8 mouse cellular contexts compared by ENCODE assay signal in genomic region chr10:75798176-75798696, GRCm38 (mm10). TPM values are rescaled to one million over a fixed set of nuclear protein-coding genes. Genes with fewer than 3 reads are reported as not detected.
A peak's percentile ranks its signal among the peaks of the same experiment; 100 is the strongest.
DNase-seq lines count a peak whose midpoint lies in the region; ATAC-seq and TF ChIP-seq lines count a peak whose summit lies in the region.

Gene Gstt1 (minus strand): TSS chr10:75798584.

- no peaks in the 10 kb centered on the region for H3K27me3 ChIP-seq in intestine, embryonic 15.5 days (replicated peaks)
- H3K27me3 ChIP-seq in limb, embryonic 14.5 days (ENCODE audit: control insufficient read depth, insufficient read depth, low read length): no peaks in the 10 kb centered on the region
- H3K27me3 ChIP-seq in midbrain, embryonic 13.5 days: peaks cover 6% of the 10 kb centered on the region; the same call in 1 of the 2 replicates
- H3K27me3 ChIP-seq in stomach, postnatal 0 days (ENCODE audit: control insufficient read depth, insufficient read depth, low read length): no peaks in the 10 kb centered on the region

- peak within 1 kb of the TSS; percentile 34 for H3K9ac ChIP-seq in intestine, embryonic 15.5 days
- H3K9ac ChIP-seq in limb, embryonic 14.5 days (ENCODE audit: low read depth, low read length, severe bottlenecking): peak within 1 kb of the TSS; percentile 46
- H3K9ac ChIP-seq in midbrain, embryonic 13.5 days (replicated peaks): peak within 1 kb of the TSS; percentile 50
- peak within 1 kb of the TSS; percentile 63 for H3K9ac ChIP-seq in stomach, postnatal 0 days (ENCODE audit: low read length)

- H3K4me1 ChIP-seq in intestine, embryonic 15.5 days (replicated peaks): peaks cover 16% of the 10 kb centered on the region
- peaks cover 7% of the 10 kb centered on the region for H3K4me1 ChIP-seq in limb, embryonic 14.5 days (ENCODE audit: control insufficient read depth, insufficient read depth, low read length)
- peaks cover 15% of the 10 kb centered on the region for H3K4me1 ChIP-seq in midbrain, embryonic 13.5 days (replicated peaks)
- H3K4me1 ChIP-seq in stomach, postnatal 0 days (replicated peaks; ENCODE audit: control insufficient read depth, insufficient read depth): no peaks in the 10 kb centered on the region; the same call in 1 of the 2 replicates

- H3K4me3 ChIP-seq in intestine, embryonic 15.5 days (replicated peaks): peak within 1 kb of the TSS; percentile 50
- H3K4me3 ChIP-seq in limb, embryonic 14.5 days (replicated peaks; ENCODE audit: low read length): peak within 1 kb of the TSS; percentile 43
- peak within 1 kb of the TSS; percentile 41 for H3K4me3 ChIP-seq in midbrain, embryonic 13.5 days (replicated peaks)
- peak within 1 kb of the TSS; percentile 56 for H3K4me3 ChIP-seq in stomach, postnatal 0 days (ENCODE audit: low read depth, low read length)

- TF ChIP-seq CTCF in stomach, postnatal 0 days (IDR thresholded peaks at IDR 0.05; ENCODE audit: low read depth): peak; percentile 20; the same call in 1 of the 2 replicates

- peak; percentile 46 to 59 for DNase-seq in urinary bladder, adult 18-20 months (ENCODE audit: low spot score in 2 of 2)
- DNase-seq in urinary bladder, postnatal 10 days (ENCODE audit: low spot score): no peak
- peak; percentile 62 for DNase-seq in limb, embryonic 14.5 days (ENCODE audit: low spot score)
- DNase-seq in stomach, postnatal 0 days (ENCODE audit: low spot score): peak; percentile 69

- ATAC-seq in common myeloid progenitor, adult 5-6 weeks (replicated peaks; ENCODE audit: low read depth, poor library complexity, severe bottlenecking): peak; percentile 79
- ATAC-seq in granulocyte monocyte progenitor cell, adult 5-6 weeks (replicated peaks; ENCODE audit: poor library complexity, severe bottlenecking): peak; percentile 65
- peak; percentile 61 for ATAC-seq in intestine, embryonic 15.5 days
- peak; percentile 44; the same call in 1 of the 2 replicates for ATAC-seq in limb, embryonic 14.5 days (ENCODE audit: low FRiP score, low read depth)
- peak; percentile 53 for ATAC-seq in midbrain, embryonic 13.5 days
- ATAC-seq in stomach, postnatal 0 days (ENCODE audit: low FRiP score, low TSS enrichment): peak; percentile 43; the same call in 1 of the 2 replicates

- peak within 1 kb of the TSS; percentile 94 for H3K4me2 ChIP-seq in intestine, embryonic 15.5 days (replicated peaks)
- H3K4me2 ChIP-seq in limb, embryonic 14.5 days (replicated peaks; ENCODE audit: low read depth, low read length, severe bottlenecking): peak within 1 kb of the TSS; percentile 65
- peak within 1 kb of the TSS; percentile 66 for H3K4me2 ChIP-seq in midbrain, embryonic 13.5 days (replicated peaks)
- peak within 1 kb of the TSS; percentile 90 for H3K4me2 ChIP-seq in stomach, postnatal 0 days (replicated peaks; ENCODE audit: low read depth)

- no peaks in the 10 kb centered on the region for H3K9me3 ChIP-seq in intestine, embryonic 15.5 days
- H3K9me3 ChIP-seq in limb, embryonic 14.5 days (ENCODE audit: control insufficient read depth, low read length): no peaks in the 10 kb centered on the region
- no peaks in the 10 kb centered on the region for H3K9me3 ChIP-seq in midbrain, embryonic 13.5 days
- H3K9me3 ChIP-seq in stomach, postnatal 0 days (ENCODE audit: control insufficient read depth, low read length): no peaks in the 10 kb centered on the region

- H3K36me3 ChIP-seq in intestine, embryonic 15.5 days: no peaks in the 10 kb centered on the region
- no peaks in the 10 kb centered on the region for H3K36me3 ChIP-seq in limb, embryonic 14.5 days (ENCODE audit: control insufficient read depth, insufficient read depth, low read length)
- no peaks in the 10 kb centered on the region for H3K36me3 ChIP-seq in midbrain, embryonic 13.5 days
- H3K36me3 ChIP-seq in stomach, postnatal 0 days (ENCODE audit: control insufficient read depth, insufficient read depth, low read length): no peaks in the 10 kb centered on the region

- 2% methylated on average over 18 of the region's 18 CpGs for WGBS in intestine, embryonic 15.5 days
- WGBS in limb, embryonic 14.5 days: 4% methylated on average over 18 of the region's 18 CpGs
- WGBS in midbrain, embryonic 13.5 days: 1% methylated on average over 18 of the region's 18 CpGs
- 3% methylated on average over 18 of the region's 18 CpGs for WGBS in stomach, postnatal 0 days

- no peak for TF ChIP-seq POLR2A in limb, embryonic 14.5 days (IDR thresholded peaks at IDR 0.05; ENCODE audit: borderline replicate concordance, extremely low read depth, insufficient read depth, insufficient read length)

- no peak within 1 kb of the TSS for H3K27ac ChIP-seq in intestine, embryonic 15.5 days
- H3K27ac ChIP-seq in limb, embryonic 14.5 days (replicated peaks; ENCODE audit: low read depth, low read length): no peak within 1 kb of the TSS
- H3K27ac ChIP-seq in midbrain, embryonic 13.5 days: no peak within 1 kb of the TSS
- 0 out of 2 replicates have a peak within 1 kb of the TSS, but pooled peaks have one; percentile 24 for H3K27ac ChIP-seq in stomach, postnatal 0 days (replicated peaks)

- TF ChIP-seq EP300 in stomach, postnatal 0 days (optimal IDR thresholded peaks at IDR 0.05): no peak

RNA-seq across cellular contexts. Expression of gene Gstt1, which starts in this region (rescaled TPM):
- total RNA-seq in common myeloid progenitor, adult 5-6 weeks (2017): 0.63 and 0.96 TPM in 2 replicates
- not detected in 2 replicates for total RNA-seq in granulocyte monocyte progenitor cell, adult 5-6 weeks (2014; fragmentation: Nextera tagmentation)
- total RNA-seq in granulocyte monocyte progenitor cell, adult 5-6 weeks (2017): not detected in 2 replicates
- polyA plus RNA-seq in intestine, embryonic 15.5 days (2015; fragmentation: Nextera tagmentation; extraction: Ambion mirVana): 15.0 and 16.6 TPM in 2 replicates
- 27.0 and 30.0 TPM in 2 replicates for polyA plus RNA-seq in limb, embryonic 14.5 days (2012; rRNA removed)
- polyA plus RNA-seq in limb, embryonic 14.5 days (2014; fragmentation: Nextera tagmentation; extraction: Ambion mirVana): 22.3 and 25.7 TPM in 2 replicates
- 4.8 and 5.5 TPM in 2 replicates for polyA plus RNA-seq in midbrain, embryonic 13.5 days (2015; fragmentation: Nextera tagmentation; extraction: Ambion mirVana)
- polyA plus RNA-seq in stomach, postnatal 0 days (2015; fragmentation: Nextera tagmentation; extraction: Ambion mirVana): 16.1 and 19.7 TPM in 2 replicates

Comparison
In these comparisons a context has a peak if more than half of its experiments do, and no peak if none do; other contexts are left out.
1. Peak in ATAC-seq in common myeloid progenitor, adult 5-6 weeks; RNA of the gene not detected or under 1 TPM.
2. Peak in ATAC-seq in granulocyte monocyte progenitor cell, adult 5-6 weeks; RNA of the gene not detected or under 1 TPM.